Mouse (Mus musculus) cortical plate, adult 2 months (tissue): ENCODE measurements at regions not wholly inside any gene's neighbourhood (a gene's known extent, or its start where the extent isn't known, plus 50 kb on each side); places are given as distances from the start of the nearest gene placed in this dataset.

Experiments
- CTCF ChIP-seq: fragments of 200-500 bp; IDR thresholded peaks from 2 replicates; pipeline ENCODE4 v1.5.1; 2011; ENCODE audit warnings: mild to moderate bottlenecking, control low read depth, low read length; ENCODE audit not compliant: insufficient read depth; ENCODE audit errors: extremely low read depth
- POLR2A ChIP-seq: fragments of 200-500 bp; IDR thresholded peaks from 2 replicates; pipeline ENCODE4 v1.6.1; 2011; ENCODE audit warnings: mild to moderate bottlenecking, low read length, control low read depth; ENCODE audit not compliant: insufficient read depth; ENCODE audit errors: extremely low read depth

DNA sequence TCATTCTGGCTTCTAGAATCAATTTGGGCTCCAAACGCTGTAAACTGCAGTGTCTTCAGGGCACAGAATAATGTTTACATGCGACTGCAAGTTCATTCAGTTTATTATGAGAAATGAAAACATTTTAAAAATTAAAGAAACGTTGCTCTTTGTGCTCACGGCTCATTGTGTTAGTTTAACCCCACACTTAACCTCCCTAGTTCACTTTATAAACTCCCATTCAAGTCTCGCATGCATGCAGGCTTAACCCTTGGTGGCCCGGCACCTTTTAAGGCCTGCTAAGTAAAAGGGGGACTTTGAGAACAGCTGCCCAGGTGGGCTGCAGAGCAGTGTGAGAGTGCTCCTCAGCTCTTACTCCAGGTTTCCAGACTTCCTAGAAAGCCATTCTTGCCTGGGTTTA, 218.3 kb upstream of the Mgmt start:
- TF ChIP-seq POLR2A, result no peak
- TF ChIP-seq CTCF, result no peak
